8 mouse cellular contexts compared by ENCODE assay signal in the genomic region with DNA sequence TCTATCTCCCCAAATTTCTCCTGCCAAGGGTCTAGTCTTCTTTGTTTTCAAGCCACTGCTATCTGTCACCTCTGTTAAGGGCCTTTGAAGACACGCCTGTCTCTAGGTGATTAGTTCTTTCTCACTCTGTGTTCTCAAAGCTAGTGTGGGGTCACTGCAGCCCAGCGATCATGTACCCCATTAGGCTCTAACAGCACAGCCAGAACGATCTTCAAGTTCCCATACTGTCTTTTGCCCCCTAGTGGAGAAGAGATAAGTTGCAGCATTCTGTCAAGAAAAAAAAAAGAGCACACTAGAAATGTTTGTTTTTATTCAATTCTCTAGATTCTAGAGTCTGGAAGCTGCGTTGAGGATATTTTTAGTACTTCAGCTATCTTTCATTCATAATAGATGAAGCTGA.
DNase-seq lines count a peak whose midpoint lies in the region; ATAC-seq and TF ChIP-seq lines count a peak whose summit lies in the region.

No protein-coding gene starts in this region.

- TF ChIP-seq CTCF in heart, adult 2 months (IDR thresholded peaks at IDR 0.05) = peak; percentile 74
- peak; percentile 76 for TF ChIP-seq CTCF in midbrain, postnatal 0 days (IDR thresholded peaks at IDR 0.05)

- no peak for TF ChIP-seq EP300 in heart, adult 2 months (IDR thresholded peaks at IDR 0.05; ENCODE audit: insufficient read depth, low read depth, low read length)

- no peak overlapping the region for H3K27ac ChIP-seq in heart, adult 2 months
- no peak overlapping the region for H3K27ac ChIP-seq in heart, embryonic 10.5 days
- H3K27ac ChIP-seq in midbrain, postnatal 0 days (ENCODE audit: low read depth, low read length) = no peak overlapping the region
- no peak overlapping the region for H3K27ac ChIP-seq in midbrain, embryonic 13.5 days

- no peak overlapping the region for H3K4me3 ChIP-seq in heart, adult 2 months
- H3K4me3 ChIP-seq in heart, embryonic 10.5 days = no peak overlapping the region
- no peak overlapping the region for H3K4me3 ChIP-seq in midbrain, postnatal 0 days (ENCODE audit: low read depth, low read length)
- no peak overlapping the region for H3K4me3 ChIP-seq in midbrain, embryonic 13.5 days (replicated peaks)

- H3K4me1 ChIP-seq in heart, adult 2 months (ENCODE audit: control insufficient read depth, insufficient read depth, low read length) = no peaks in the 10 kb centered on the region
- H3K4me1 ChIP-seq in heart, embryonic 10.5 days = no peaks in the 10 kb centered on the region
- no peaks in the 10 kb centered on the region for H3K4me1 ChIP-seq in midbrain, postnatal 0 days (ENCODE audit: insufficient read depth, low read length)
- no peaks in the 10 kb centered on the region for H3K4me1 ChIP-seq in midbrain, embryonic 13.5 days (replicated peaks)

- no peaks in the 10 kb centered on the region for H3K27me3 ChIP-seq in heart, adult 2 months (ENCODE audit: control insufficient read depth, insufficient read depth, low read length)
- H3K27me3 ChIP-seq in heart, embryonic 10.5 days (ENCODE audit: insufficient read depth, poor library complexity, severe bottlenecking) = no peaks in the 10 kb centered on the region
- H3K27me3 ChIP-seq in midbrain, postnatal 0 days (ENCODE audit: insufficient read depth, low read length) = no peaks in the 10 kb centered on the region
- no peaks in the 10 kb centered on the region for H3K27me3 ChIP-seq in midbrain, embryonic 13.5 days

- H3K79me2 ChIP-seq in heart, adult 2 months (replicated peaks; ENCODE audit: control insufficient read depth, insufficient read depth, low read length) = no peaks in the 10 kb centered on the region

- 23% methylated on average over 4 of the region's 4 CpGs for WGBS in heart, adult 2 months
- 22% methylated on average over 4 of the region's 4 CpGs for WGBS in heart, embryonic 10.5 days
- WGBS in midbrain, postnatal 0 days = 30% methylated on average over 4 of the region's 4 CpGs
- WGBS in midbrain, embryonic 13.5 days = 33% methylated on average over 4 of the region's 4 CpGs

- no peak for TF ChIP-seq POLR2A in heart, adult 2 months (IDR thresholded peaks at IDR 0.05; ENCODE audit: insufficient read depth, low read depth, low read length)

- no peak for DNase-seq in heart, adult 2 months
- no peak for DNase-seq in heart, embryonic 10.5 days (ENCODE audit: low spot score)
- peak; percentile 61 for DNase-seq in midbrain, postnatal 0 days (ENCODE audit: low spot score)
- DNase-seq in retina, postnatal 7 days (ENCODE audit: low read depth, low spot score) = peak; percentile 25
- DNase-seq in gastrocnemius, postnatal 14 days = no peak
- DNase-seq in left cerebral cortex, adult 8-10 months (ENCODE audit: low spot score in 2 of 2) = no peak

- no peak for ATAC-seq in midbrain, postnatal 0 days (ENCODE audit: low FRiP score)
- ATAC-seq in midbrain, embryonic 13.5 days = no peak
- peak; percentile 73 for ATAC-seq in common myeloid progenitor, adult 5-6 weeks (replicated peaks; ENCODE audit: low read depth, poor library complexity, severe bottlenecking)

- no peaks in the 10 kb centered on the region for H3K9me3 ChIP-seq in heart, embryonic 10.5 days
- H3K9me3 ChIP-seq in midbrain, postnatal 0 days (ENCODE audit: low read length) = no peaks in the 10 kb centered on the region
- H3K9me3 ChIP-seq in midbrain, embryonic 13.5 days = no peaks in the 10 kb centered on the region

- no peak overlapping the region for H3K9ac ChIP-seq in heart, adult 2 months (ENCODE audit: low read depth, low read length)
- no peak overlapping the region for H3K9ac ChIP-seq in midbrain, postnatal 0 days (replicated peaks; ENCODE audit: low read length, poor library complexity, severe bottlenecking)
- no peak overlapping the region for H3K9ac ChIP-seq in midbrain, embryonic 13.5 days (replicated peaks)

- intact Hi-C loops in heart, adult 2 months (cut with DNase I) = loop anchor here (5.0 to 10.0 kb wide), 2 partner anchors 242 to 864 kb away; no protein-coding TSS in a partner anchor
- intact Hi-C loops in gastrocnemius, postnatal 14 days (cut with DNase I; ENCODE audit: low total_unique reads) = no loop called here

- no peak overlapping the region for H3K4me2 ChIP-seq in midbrain, postnatal 0 days (ENCODE audit: low read depth, low read length, poor library complexity, severe bottlenecking)
- no peak overlapping the region for H3K4me2 ChIP-seq in midbrain, embryonic 13.5 days (replicated peaks)

- H3K36me3 ChIP-seq in heart, adult 2 months (ENCODE audit: control insufficient read depth, insufficient read depth, low read length) = no peaks in the 10 kb centered on the region
- H3K36me3 ChIP-seq in heart, embryonic 10.5 days = no peaks in the 10 kb centered on the region
- H3K36me3 ChIP-seq in midbrain, postnatal 0 days (ENCODE audit: insufficient read depth, low read length) = no peaks in the 10 kb centered on the region
- H3K36me3 ChIP-seq in midbrain, embryonic 13.5 days = no peaks in the 10 kb centered on the region

Comparison
In these comparisons a context has a peak if more than half of its experiments do, and no peak if none do; other contexts are left out.
1. DNase-seq: peak in midbrain, postnatal 0 days (single experiment) and retina, postnatal 7 days (single experiment); none in heart, adult 2 months (0 of 2), heart, embryonic 10.5 days (single experiment), gastrocnemius, postnatal 14 days (single experiment) and left cerebral cortex, adult 8-10 months (0 of 2).